Mouse (Mus musculus) midbrain, postnatal 0 days (tissue): ENCODE results near the gene Evi5l. TPM values are rescaled to one million over a fixed set of nuclear protein-coding genes. Genes with fewer than 3 reads are reported as not detected.

ENCODE experiments used
- ATAC-seq: fragments of 200-750 bp; cut with Nextera tagmentation; 2 replicates; pipeline ENCODE4 v1.8.0; 2017; ENCODE audit warnings: moderate number of reproducible peaks, mild to moderate bottlenecking, moderate TSS enrichment, moderate library complexity; ENCODE audit not compliant: low FRiP score
- DNase-seq: peaks from one replicate; pipeline ENCODE4 v3.0.0-alpha.2; 2015; ENCODE audit warnings: low spot score
- H3K27ac ChIP-seq: fragments of 300-500 bp; sonication (generic); 2 replicates; pipeline ENCODE4 v1.5.1; 2014; ENCODE audit warnings: low read depth, mild to moderate bottlenecking, low read length, mixed read lengths
- H3K27me3 ChIP-seq: fragments of 300-500 bp; sonication (generic); 2 replicates; pipeline ENCODE4 v1.6.1; 2014; ENCODE audit warnings: low read length, control low read depth, mixed read lengths; ENCODE audit not compliant: insufficient read depth
- H3K36me3 ChIP-seq: fragments of 300-500 bp; sonication (generic); 2 replicates; pipeline ENCODE4 v1.6.1; 2014; ENCODE audit warnings: low read length, control low read depth, mixed read lengths; ENCODE audit not compliant: insufficient read depth
- H3K4me1 ChIP-seq: fragments of 300-500 bp; sonication (generic); 2 replicates; pipeline ENCODE4 v1.6.1; 2014; ENCODE audit warnings: mild to moderate bottlenecking, control low read depth, antibody characterized with exemption, low read length, mixed read lengths; ENCODE audit not compliant: insufficient read depth
- H3K4me2 ChIP-seq: fragments of 300-500 bp; sonication (generic); 2 replicates; pipeline ENCODE4 v1.6.1; 2014; ENCODE audit warnings: low read depth, mild to moderate bottlenecking, low read length, mixed read lengths; ENCODE audit not compliant: poor library complexity, severe bottlenecking
- H3K4me3 ChIP-seq: fragments of 300-500 bp; sonication (generic); 2 replicates; pipeline ENCODE4 v1.5.1; 2014; ENCODE audit warnings: low read depth, mild to moderate bottlenecking, low read length, moderate library complexity
- H3K9ac ChIP-seq: fragments of 300-500 bp; sonication (generic); replicated peaks from 2 replicates; pipeline ENCODE4 v1.6.1; 2014; ENCODE audit warnings: mild to moderate bottlenecking, low read length, moderate library complexity, mixed read lengths; ENCODE audit not compliant: poor library complexity, severe bottlenecking
- H3K9me3 ChIP-seq: fragments of 300-500 bp; sonication (generic); 2 replicates; pipeline ENCODE4 v1.6.1; 2016; ENCODE audit warnings: low read length, control low read depth
- CTCF ChIP-seq: IDR thresholded peaks from 2 replicates; pipeline ENCODE4 v1.5.1; 2016; ENCODE audit warnings: antibody characterized with exemption, mild to moderate bottlenecking
- WGBS: fragments of 180-500 bp; shearing (Covaris S2); extraction: QIAGEN DNeasy Blood & Tissue Kit; methylation state at CpG from one replicate; pipeline ENCODE4 v1.1.7; 2014; 5-methylcytosine and 5-hydroxymethylcytosine counted together
- polyA plus RNA-seq: library from polyadenylated mRNA; unstranded; fragments of >200 nt; fragmentation: Nextera tagmentation; extraction: Ambion mirVana; gene quantifications from 2 replicates; pipeline ENCODE4 v1.2.1, GENCODE M21; 2015
- total RNA-seq: library from RNA; depleted of rRNA; stranded (reverse); fragments of >200 nt; gene quantifications from 2 replicates; pipeline ENCODE4 v1.2.3, GENCODE M21; 2014; rRNA removed

Evi5l gene
- 229 and 238 TPM in 2 replicates for total RNA-seq
- polyA plus RNA-seq, result 108 and 111 TPM in 2 replicates

DNA sequence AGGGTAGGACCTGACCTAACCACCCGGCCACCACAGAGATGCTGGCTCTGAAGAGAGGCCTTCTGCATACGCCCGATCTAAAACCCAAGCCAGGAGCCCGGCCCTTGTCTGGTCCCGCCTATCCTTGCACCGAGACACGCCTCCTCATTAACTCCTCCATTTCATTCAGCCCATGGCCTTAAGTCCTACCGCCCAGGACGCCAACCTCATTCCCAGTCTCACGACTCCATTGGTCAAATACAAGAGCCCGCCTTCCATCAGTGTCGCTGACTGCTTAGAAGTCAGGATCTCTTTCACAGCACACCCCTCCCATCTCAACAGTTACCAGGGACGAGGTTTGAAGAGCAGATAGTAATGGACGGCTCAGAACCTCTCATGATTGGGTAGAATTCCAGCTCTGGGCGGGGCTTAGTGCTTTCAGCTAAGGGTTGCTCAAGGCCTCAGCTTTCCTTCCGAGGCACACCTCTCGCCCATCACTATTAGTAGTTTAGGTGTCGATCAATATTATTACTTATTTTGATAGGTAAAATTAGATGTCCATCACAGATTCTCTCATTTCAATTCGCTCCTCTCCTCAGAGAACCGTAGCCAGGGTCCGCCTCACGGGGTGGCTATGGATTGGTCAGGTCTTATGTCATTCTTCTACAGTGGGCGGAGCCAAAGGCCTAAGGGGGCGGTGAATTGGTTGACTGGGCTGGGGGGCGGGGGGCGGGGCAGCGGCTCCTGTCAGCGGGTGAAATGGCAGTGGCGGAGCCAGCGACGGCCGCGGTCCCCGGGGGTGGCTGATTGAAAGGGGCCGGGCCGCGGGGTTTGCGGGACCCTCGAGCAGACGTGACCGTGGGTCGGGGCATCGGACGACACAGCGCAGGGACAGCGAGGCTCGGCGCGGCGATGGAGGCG is at the start of gene Evi5l:
TSS of gene Evi5l (plus strand) at position 716 of the 900 bp plus-strand sequence.
- peak within 1 kb of the TSS; percentile 88 for H3K27ac ChIP-seq
- H3K4me1 ChIP-seq, result peaks cover 11% of the 10 kb centered on the region
- H3K27me3 ChIP-seq, result no peaks in the 10 kb centered on the region
- WGBS, result under 1% methylated on average over 45 of the region's 51 CpGs
- ATAC-seq (peak; percentile 98), DNase-seq (peak; percentile 100)
- TF ChIP-seq CTCF, result no peak
- 0 out of 2 replicates have a peak, but pooled peaks cover 4% of the 10 kb centered on the region for H3K36me3 ChIP-seq
- peak within 1 kb of the TSS; percentile 88 for H3K9ac ChIP-seq
- no peaks in the 10 kb centered on the region for H3K9me3 ChIP-seq
- peak within 1 kb of the TSS; percentile 88 for H3K4me3 ChIP-seq
- H3K4me2 ChIP-seq, result peak within 1 kb of the TSS; percentile 76

GRCm38 (mm10) chr8:4133798-4134197 is 32.6 kb upstream of the Evi5l start, which contains the start of gene Cd209g:
TSS of gene Cd209g (plus strand) at chr8:4134098.
- no peak within 1 kb of the TSS for H3K9ac ChIP-seq
- no peak within 1 kb of the TSS for H3K4me3 ChIP-seq
- 95% methylated on average over 10 of the region's 10 CpGs for whole genome bisulfite sequencing
- no peaks in the 10 kb centered on the region for H3K9me3 ChIP-seq
- no peaks in the 10 kb centered on the region for H3K27me3 ChIP-seq
- H3K4me2 ChIP-seq, result no peak within 1 kb of the TSS
- DNase-seq (no peak), ATAC-seq (no peak)
- no peak within 1 kb of the TSS for H3K27ac ChIP-seq
- H3K4me1 ChIP-seq, result no peaks in the 10 kb centered on the region
- H3K36me3 ChIP-seq, result no peaks in the 10 kb centered on the region
- TF ChIP-seq CTCF, result no peak

DNA sequence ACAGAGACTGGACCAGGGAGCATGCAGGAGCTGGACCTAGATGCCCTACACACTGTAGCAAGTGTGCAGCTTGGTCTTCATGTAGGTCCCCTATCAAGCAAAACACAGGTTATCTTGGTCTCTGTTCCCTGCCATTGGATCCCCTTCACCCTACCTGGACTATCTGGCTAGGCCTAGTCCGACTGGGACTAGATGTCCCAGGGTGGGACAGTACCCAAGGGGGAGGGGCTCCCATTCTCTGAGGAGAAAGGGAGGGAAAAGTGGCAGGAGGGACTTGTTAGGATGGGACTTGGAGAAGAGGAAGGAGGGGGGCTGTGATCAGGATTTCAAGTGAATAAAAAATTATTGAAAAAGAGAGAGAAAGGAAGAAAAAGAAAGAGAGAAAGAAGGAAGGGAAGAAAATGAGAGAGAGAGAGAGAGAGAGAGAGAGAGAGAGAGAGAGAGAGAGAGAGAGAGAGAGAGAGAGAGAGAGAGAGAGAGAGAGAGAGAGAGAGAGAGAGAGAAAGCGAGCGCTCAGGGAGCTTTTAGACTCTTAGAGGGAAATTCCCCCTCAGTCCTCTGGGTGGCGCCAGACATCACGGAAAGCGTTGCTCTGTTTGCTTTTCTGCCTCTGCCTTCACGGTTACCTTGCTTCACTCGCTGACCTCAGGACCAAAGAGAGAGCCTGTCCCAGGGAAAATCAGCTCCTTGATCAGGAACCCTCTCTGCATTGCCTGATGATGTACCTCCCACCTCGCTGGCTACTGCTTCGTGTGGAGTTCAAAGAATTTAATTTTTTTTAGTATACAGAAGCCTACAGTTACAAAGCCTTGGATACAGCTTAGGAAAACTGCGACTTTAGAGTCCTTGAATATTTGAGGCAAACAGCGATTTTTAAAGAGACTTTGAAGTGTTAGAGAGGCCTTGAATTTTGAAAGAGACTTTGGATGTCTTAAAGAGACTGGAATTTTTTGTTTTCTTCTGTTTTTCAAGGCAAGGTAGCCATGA is 26.4 kb upstream of the Evi5l start:
- DNase-seq, result peak; percentile 86
- WGBS, result 9% methylated on average over 12 of the region's 12 CpGs
- H3K9ac ChIP-seq, result no peak overlapping the region
- H3K4me3 ChIP-seq, result no peak overlapping the region
- TF ChIP-seq CTCF, result peak; percentile 85
- peak overlapping the region; percentile 18; the same call in 1 of the 2 replicates for H3K4me2 ChIP-seq
- no peaks in the 10 kb centered on the region for H3K9me3 ChIP-seq
- no peaks in the 10 kb centered on the region for H3K36me3 ChIP-seq
- H3K27ac ChIP-seq, result no peak overlapping the region
- no peaks in the 10 kb centered on the region for H3K27me3 ChIP-seq
- H3K4me1 ChIP-seq, result no peaks in the 10 kb centered on the region
- peak; percentile 81 for ATAC-seq

DNA sequence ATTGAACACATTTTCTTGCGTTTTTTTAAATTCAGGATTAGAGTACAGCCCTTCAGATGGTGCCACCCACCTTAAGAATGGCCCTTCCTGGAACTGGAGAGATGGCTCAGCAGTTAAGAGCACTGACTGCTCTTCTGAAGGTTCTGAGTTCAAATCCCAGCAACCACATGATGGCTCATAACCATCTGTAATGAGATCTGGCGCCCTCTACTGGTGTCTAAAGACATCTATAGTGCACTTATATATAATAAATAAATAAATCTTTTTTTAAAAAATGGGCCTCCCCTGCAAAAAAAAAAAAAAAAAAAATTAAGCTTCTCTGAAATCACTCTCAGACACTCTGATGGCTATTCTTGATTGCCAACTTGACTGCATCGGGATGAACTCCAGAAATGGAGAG is 24.6 kb upstream of the Evi5l start:
- DNase-seq (peak; percentile 19), ATAC-seq (no peak)
- Histone ChIP-seq H3K4me3 (no peak overlapping the region), H3K9ac (no peak overlapping the region), H3K36me3 (no peaks in the 10 kb centered on the region), H3K27me3 (no peaks in the 10 kb centered on the region), H3K27ac (no peak overlapping the region), H3K4me1 (no peaks in the 10 kb centered on the region), H3K4me2 (no peak overlapping the region), H3K9me3 (no peaks in the 10 kb centered on the region)
- TF ChIP-seq CTCF, result peak; percentile 21; the same call in 1 of the 2 replicates
- 63% methylated on average over 3 of the region's 3 CpGs for WGBS

DNA sequence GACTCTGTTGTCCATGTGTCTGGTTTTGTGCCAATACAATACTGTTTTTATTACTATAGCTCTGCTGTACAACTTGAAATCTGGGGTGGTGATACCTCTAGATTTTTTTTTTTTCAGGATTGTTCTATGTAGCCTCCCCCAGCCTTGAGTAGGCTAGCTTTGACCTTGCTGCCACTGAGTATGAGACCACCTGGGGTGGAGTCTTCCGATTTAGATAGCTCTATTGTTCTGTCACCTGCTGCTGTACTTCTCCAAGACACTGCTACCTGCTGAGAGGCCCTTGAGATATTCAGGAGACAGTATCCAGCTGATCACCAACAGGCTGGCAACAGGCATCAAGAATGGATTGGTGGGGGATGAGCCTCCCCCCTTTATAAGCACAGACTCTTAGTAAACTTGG is 19.1 kb upstream of the Evi5l start:
- no peak for TF ChIP-seq CTCF
- Histone ChIP-seq H3K4me1 (no peaks in the 10 kb centered on the region), H3K9ac (no peak overlapping the region), H3K27me3 (no peaks in the 10 kb centered on the region), H3K4me3 (no peak overlapping the region), H3K27ac (no peak overlapping the region), H3K4me2 (no peak overlapping the region), H3K36me3 (no peaks in the 10 kb centered on the region), H3K9me3 (0 out of 2 replicates have a peak, but pooled peaks cover 7% of the 10 kb centered on the region)
- no peak for DNase-seq
- 4% methylated on average over 1 of the region's 1 CpGs for whole genome bisulfite sequencing
- no peak for ATAC-seq
